Mouse (Mus musculus): ENCODE data around the gene Cacng3. TPM values are rescaled to one million over a fixed set of nuclear protein-coding genes. Genes with fewer than 3 reads are reported as not detected.

Gene Cacng3
- not detected for polyA plus RNA-seq (2017; shearing (Covaris generic))

GRCm38 (mm10) chr7:122670442-122670872, at the start of gene Cacng3:
Gene Cacng3 (plus strand): TSS chr7:122670492.
- ATAC-seq = no peak

GRCm38 (mm10) chr7:122622125-122622774, 48.0 kb upstream of the Cacng3 start:
- no peak for ATAC-seq

GRCm38 (mm10) chr7:122623753-122624152, 46.5 kb upstream of the Cacng3 start:
- ATAC-seq = no peak

GRCm38 (mm10) chr7:122628050-122628449, 42.2 kb upstream of the Cacng3 start:
- ATAC-seq = no peak

DNA sequence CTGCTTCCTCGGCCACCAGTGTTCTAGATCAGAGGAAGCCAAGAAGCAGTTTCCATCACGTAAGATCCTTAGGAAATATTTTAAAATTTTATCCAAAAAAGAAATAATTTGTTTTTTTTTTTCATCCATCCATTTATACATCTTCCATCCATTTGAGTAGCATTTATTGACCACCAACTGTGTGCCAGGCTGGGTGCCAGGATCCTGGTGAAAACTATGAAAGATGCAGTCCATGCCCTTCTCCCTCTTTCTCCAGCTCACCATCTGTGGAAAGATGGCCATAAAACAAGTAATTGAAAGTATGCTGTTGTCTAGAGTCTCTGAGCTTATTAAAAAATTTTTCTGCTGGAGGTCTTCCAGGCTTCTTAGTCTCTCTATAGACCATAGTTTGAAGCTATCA, 39.9 kb upstream of the Cacng3 start:
- no peak for ATAC-seq

- no peak for ATAC-seq
These were observed 39.1 kb upstream of the Cacng3 start for GRCm38 (mm10) chr7:122631151-122631550.

DNA sequence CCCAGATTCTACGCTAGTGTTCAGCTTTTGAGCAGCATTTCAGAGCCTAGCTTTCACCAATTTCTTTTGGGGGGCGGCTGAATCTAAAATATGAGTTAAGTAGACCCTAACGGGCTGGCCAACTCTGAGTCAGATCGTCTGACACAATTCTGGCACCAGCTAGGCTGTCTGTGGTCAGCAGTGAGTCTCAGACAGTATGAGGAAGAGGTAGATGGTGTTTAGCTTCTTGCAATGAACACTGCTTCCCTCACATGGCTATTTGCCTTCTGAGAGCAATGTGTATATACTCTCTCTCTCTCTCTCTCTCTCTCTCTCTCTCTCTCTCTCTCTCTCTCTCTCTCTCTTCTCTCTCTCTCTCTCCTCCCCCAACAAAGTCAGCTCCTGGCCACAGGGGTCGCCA, 37.3 kb upstream of the Cacng3 start:
- no peak for ATAC-seq

GRCm38 (mm10) chr7:122633463-122633862, 36.8 kb upstream of the Cacng3 start:
- ATAC-seq = no peak

GRCm38 (mm10) chr7:122643676-122644075, 26.6 kb upstream of the Cacng3 start:
- ATAC-seq = no peak

GRCm38 (mm10) chr7:122649306-122649705, 21.0 kb upstream of the Cacng3 start:
- ATAC-seq = no peak

DNA sequence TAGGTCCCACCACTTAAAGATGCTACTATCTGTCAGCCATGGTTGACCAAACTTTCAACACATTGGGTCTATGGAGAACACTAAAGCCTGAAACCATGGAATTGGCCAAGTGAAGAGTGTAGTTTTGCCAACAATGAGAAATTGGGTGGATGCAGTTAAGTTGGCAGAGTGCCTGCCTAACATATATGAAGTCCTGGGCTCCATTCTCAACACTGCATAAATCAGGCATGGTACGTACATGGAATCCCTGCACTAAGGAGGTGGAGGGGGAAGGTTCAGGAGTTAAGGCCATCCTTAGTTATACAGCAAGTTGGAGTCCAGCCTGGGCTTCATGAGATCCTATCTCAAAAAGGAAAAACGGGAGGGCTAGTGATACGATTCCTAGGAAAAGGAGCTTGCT, 17.8 kb upstream of the Cacng3 start:
- ATAC-seq = no peak

DNA sequence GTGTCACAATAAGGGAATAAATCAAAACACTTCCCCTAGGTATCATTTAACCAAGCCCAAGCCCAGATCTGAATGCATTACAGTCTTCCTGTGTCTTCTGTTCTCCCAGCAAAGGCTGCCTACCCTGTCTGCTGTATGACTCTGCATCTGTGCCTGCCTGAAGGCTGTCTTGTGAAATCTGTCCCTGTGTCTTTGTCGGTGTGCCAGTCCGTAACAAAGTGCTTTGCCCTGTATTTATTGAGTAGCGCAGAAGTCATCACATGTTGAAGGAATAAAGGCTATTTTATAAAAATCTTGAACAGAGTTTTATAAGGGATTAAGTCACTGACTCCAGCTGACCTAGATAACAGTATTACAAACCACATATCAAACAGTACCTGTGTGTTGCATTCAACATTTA, 13.6 kb upstream of the Cacng3 start:
- no peak for ATAC-seq

- ATAC-seq = no peak
These were observed 12.7 kb upstream of the Cacng3 start for GRCm38 (mm10) chr7:122657423-122658126.

- ATAC-seq = no peak
These were observed 4.8 kb upstream of the Cacng3 start for GRCm38 (mm10) chr7:122665311-122666049.

DNA sequence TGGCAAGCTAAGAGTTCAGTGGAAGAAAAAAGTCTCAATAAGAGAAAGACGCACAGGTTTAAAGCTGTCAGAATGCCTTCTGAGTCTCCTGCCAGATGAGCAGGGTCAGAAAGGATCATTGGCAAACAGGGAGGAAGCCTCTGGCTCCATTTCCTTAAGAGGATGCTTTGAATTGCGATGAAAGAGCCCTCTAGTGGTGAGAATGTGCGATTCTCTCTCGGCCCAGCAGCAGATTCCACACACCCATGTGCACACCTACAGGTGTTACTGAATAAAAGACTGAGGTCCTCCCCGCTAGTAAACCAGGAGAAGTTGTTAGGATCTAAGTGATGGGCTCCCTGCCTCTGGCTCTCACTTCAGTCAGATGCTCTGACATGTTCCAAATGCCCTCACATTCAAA, 2.4 kb upstream of the Cacng3 start:
- no peak for ATAC-seq

GRCm38 (mm10) chr7:122670873-122671641, 765 bp downstream of the Cacng3 start:
- no peak for ATAC-seq

DNA sequence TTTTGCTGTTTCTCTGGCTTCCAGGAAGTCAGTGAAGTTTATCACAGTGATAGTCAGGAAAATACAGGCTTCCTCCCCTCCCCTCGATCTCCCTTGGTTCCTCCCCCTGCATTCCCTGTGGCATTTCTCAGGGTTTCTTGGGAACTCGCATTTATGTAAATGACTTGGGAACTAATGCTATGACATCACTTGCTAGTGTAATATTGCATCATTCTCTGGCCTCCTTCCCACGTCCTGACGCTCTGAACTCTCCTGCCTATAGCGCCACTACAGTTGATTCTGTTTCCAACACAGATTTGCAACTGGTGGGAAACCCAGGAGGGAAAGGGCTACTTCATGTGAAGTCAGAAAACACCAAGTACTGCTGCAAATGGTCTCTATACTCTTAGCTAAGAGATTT, 2.7 kb downstream of the Cacng3 start:
- no peak for ATAC-seq

GRCm38 (mm10) chr7:122675207-122675606, 4.9 kb downstream of the Cacng3 start:
- ATAC-seq = no peak

- no peak for ATAC-seq
These were observed 31.5 kb downstream of the Cacng3 start for GRCm38 (mm10) chr7:122701751-122702150.

DNA sequence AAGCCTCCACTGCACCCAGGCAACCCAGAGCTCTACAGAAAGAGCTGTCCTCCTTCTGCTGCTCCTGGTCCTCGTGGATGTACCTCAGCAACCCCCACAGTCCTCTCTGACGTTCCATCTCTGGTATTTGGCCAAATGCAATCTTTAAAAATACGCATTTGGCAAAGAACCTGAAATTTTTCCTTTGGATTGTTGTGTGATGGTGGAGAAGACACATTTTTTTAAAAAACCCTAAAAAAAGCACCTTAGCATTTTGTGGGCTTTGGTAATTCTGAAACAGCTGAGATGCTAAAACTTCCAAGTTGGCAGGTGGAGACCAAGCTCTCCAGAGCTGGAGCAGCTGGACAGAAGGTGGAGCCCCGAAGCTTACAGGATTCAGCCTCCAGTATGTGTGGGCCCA, 32.2 kb downstream of the Cacng3 start:
- no peak for ATAC-seq

GRCm38 (mm10) chr7:122706736-122707135, 36.4 kb downstream of the Cacng3 start:
- no peak for ATAC-seq

- no peak for ATAC-seq
These were observed 46.0 kb downstream of the Cacng3 start for GRCm38 (mm10) chr7:122716299-122716698.

GRCm38 (mm10) chr7:122718540-122718939, 48.2 kb downstream of the Cacng3 start:
- ATAC-seq = no peak

Data from inflammation-experienced regulatory T-cells, adult 6 months (primary cell).